Comparison of ENCODE assay signal across 12 mouse cellular contexts in the genomic region with DNA sequence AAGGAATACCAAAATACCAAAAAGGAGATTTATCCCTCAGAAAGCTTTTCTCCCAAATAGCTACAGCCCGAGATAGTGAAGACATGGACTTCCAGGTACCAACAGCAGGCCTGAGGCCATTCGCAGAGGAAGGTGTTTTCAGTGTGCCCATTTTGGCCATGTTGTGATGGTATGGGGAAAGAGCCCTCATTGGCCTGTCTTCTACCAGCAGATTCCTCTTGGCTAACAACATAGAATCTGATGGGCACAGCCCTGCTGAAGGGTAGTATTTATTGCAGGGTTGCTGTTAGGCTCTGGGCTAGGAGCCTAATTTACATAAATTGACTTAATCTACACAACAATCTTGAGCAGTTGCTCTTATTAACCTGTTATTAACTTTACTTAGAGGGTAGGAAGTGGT.
"Had no signal": no experiment of that assay in that cellular context is flagged by ENCODE, and none has a peak within 500 bp of the region (broad histone marks: within the 10 kb centered on the region; RNA-seq: fewer than 3 reads in every experiment).

No protein-coding gene starts in this region.

- DNase-seq: left cerebral cortex, postnatal 4 days; liver; liver, embryonic 13.5 days; liver, postnatal 0 days; lung, adult 18-20 months; lung, adult 2 months; lung, embryonic 14.5 days; lung, postnatal 10 days; lung, postnatal 14 days; lung, postnatal 36 days; lung, postnatal 4 days; midbrain, embryonic 14.5 days had no signal
